Mouse (Mus musculus) limb, embryonic 14.5 days (tissue): ENCODE data around the gene Lin7a. TPM values are rescaled to one million over a fixed set of nuclear protein-coding genes. Genes with fewer than 3 reads are reported as not detected.

Experiments
- ATAC-seq: fragments of 200-750 bp; cut with Nextera tagmentation; 2 replicates; pipeline ENCODE4 v1.8.0; 2017; ENCODE audit warnings: low read depth, moderate number of reproducible peaks, moderate TSS enrichment; ENCODE audit not compliant: low FRiP score
- DNase-seq: peaks from one replicate; pipeline ENCODE4 v3.0.0-alpha.2; 2015; ENCODE audit warnings: low spot score
- H3K27ac ChIP-seq: fragments of 300-500 bp; sonication (generic); replicated peaks from 2 replicates; pipeline ENCODE4 v1.5.1; 2014; ENCODE audit warnings: low read depth, mild to moderate bottlenecking, low read length, moderate library complexity, mixed read lengths
- H3K27me3 ChIP-seq: fragments of 300-500 bp; sonication (generic); 2 replicates; pipeline ENCODE4 v1.6.1; 2014; ENCODE audit warnings: low read length, mixed read lengths; ENCODE audit not compliant: control insufficient read depth, insufficient read depth
- H3K36me3 ChIP-seq: fragments of 300-500 bp; sonication (generic); 2 replicates; pipeline ENCODE4 v1.6.1; 2014; ENCODE audit warnings: mild to moderate bottlenecking, low read length, moderate library complexity, mixed read lengths; ENCODE audit not compliant: control insufficient read depth, insufficient read depth
- H3K4me1 ChIP-seq: fragments of 300-500 bp; sonication (generic); 2 replicates; pipeline ENCODE4 v1.6.1; 2014; ENCODE audit warnings: antibody characterized with exemption, low read length, mixed read lengths; ENCODE audit not compliant: control insufficient read depth, insufficient read depth
- H3K4me2 ChIP-seq: fragments of 300-500 bp; sonication (generic); replicated peaks from 2 replicates; pipeline ENCODE4 v1.6.1; 2014; ENCODE audit warnings: low read depth, mild to moderate bottlenecking, low read length, moderate library complexity; ENCODE audit not compliant: severe bottlenecking
- H3K4me3 ChIP-seq: fragments of 300-500 bp; sonication (generic); replicated peaks from 2 replicates; pipeline ENCODE4 v1.5.1; 2014; ENCODE audit warnings: low read length
- H3K9ac ChIP-seq: fragments of 300-500 bp; sonication (generic); 2 replicates; pipeline ENCODE4 v1.6.1; 2014; ENCODE audit warnings: mild to moderate bottlenecking, low read depth, low read length, moderate library complexity; ENCODE audit not compliant: severe bottlenecking
- H3K9me3 ChIP-seq: fragments of 300-500 bp; sonication (generic); 2 replicates; pipeline ENCODE4 v1.6.1; 2016; ENCODE audit warnings: low read length; ENCODE audit not compliant: control insufficient read depth
- POLR2A ChIP-seq: fragments of 200-500 bp; IDR thresholded peaks from 2 replicates; pipeline ENCODE4 v1.8.0; 2012; ENCODE audit warnings: inconsistent platforms, mild to moderate bottlenecking, moderate library complexity, borderline replicate concordance; ENCODE audit not compliant: insufficient read depth, insufficient read length; ENCODE audit errors: extremely low read depth
- WGBS: fragments of 180-500 bp; shearing (Covaris S2); extraction: QIAGEN DNeasy Blood & Tissue Kit; methylation state at CpG from one replicate; pipeline ENCODE4 v1.1.7; 2014; 5-methylcytosine and 5-hydroxymethylcytosine counted together
- polyA plus RNA-seq, 2 experiments: library from polyadenylated mRNA; depleted of rRNA in 1 of 2; stranded (reverse) in 1 of 2; unstranded in 1 of 2; fragments of >200 nt; fragmentation: Nextera tagmentation in 1 of 2; extraction: Ambion mirVana in 1 of 2; gene quantifications; 2 replicates each; pipeline versions ENCODE4 v1.2.1 to v1.2.3; 2012 to 2014

Lin7a gene
- polyA plus RNA-seq, 2 experiments, result 2.6 to 5.2 TPM

GRCm38 (mm10) chr10:107389505-107389904, 118.0 kb downstream of the Lin7a start:
- Histone ChIP-seq H3K9me3 (no peaks in the 10 kb centered on the region), H3K9ac (no peak overlapping the region), H3K27ac (no peak overlapping the region), H3K27me3 (no peaks in the 10 kb centered on the region), H3K4me1 (no peaks in the 10 kb centered on the region), H3K36me3 (no peaks in the 10 kb centered on the region), H3K4me2 (no peak overlapping the region), H3K4me3 (no peak overlapping the region)
- no peak for DNase-seq
- ATAC-seq, result no peak
- TF ChIP-seq POLR2A, result no peak
- WGBS, result 52% methylated on average over 4 of the region's 4 CpGs

GRCm38 (mm10) chr10:107405347-107405746, 133.9 kb downstream of the Lin7a start:
- TF ChIP-seq POLR2A, result no peak
- no peak overlapping the region for H3K9ac ChIP-seq
- H3K4me2 ChIP-seq, result no peak overlapping the region
- no peaks in the 10 kb centered on the region for H3K36me3 ChIP-seq
- H3K27me3 ChIP-seq, result no peaks in the 10 kb centered on the region
- WGBS, result 87% methylated on average over 4 of the region's 4 CpGs
- H3K4me3 ChIP-seq, result no peak overlapping the region
- ATAC-seq (no peak), DNase-seq (no peak)
- no peaks in the 10 kb centered on the region for H3K9me3 ChIP-seq
- H3K27ac ChIP-seq, result no peak overlapping the region
- H3K4me1 ChIP-seq, result no peaks in the 10 kb centered on the region

GRCm38 (mm10) chr10:107418306-107418705, 146.8 kb downstream of the Lin7a start:
- Histone ChIP-seq H3K27me3 (no peaks in the 10 kb centered on the region), H3K9me3 (no peaks in the 10 kb centered on the region), H3K9ac (no peak overlapping the region), H3K4me1 (no peaks in the 10 kb centered on the region), H3K4me2 (no peak overlapping the region), H3K36me3 (no peaks in the 10 kb centered on the region), H3K4me3 (no peak overlapping the region), H3K27ac (no peak overlapping the region)
- 87% methylated on average over 14 of the region's 14 CpGs for WGBS
- DNase-seq (no peak), ATAC-seq (no peak)
- TF ChIP-seq POLR2A, result no peak

DNA sequence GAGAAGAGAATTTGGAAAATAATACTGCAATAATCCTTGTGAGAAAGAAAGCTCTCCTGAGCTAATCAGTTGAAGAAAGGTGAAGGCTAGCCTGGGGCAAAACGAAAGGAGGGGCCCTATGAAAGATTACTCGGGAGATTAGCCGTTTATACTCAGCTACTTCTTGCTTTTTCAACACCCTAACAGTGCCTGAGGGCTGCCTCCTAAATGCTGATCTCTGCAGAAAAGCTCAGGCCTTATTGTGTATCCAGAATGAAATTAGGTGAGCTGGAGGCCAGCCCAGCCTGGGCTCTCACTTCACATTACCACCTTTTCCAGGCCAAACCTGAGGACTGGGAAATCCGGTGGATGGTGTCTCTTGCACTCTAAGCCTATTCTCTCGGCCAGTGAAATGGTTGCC, 165.5 kb downstream of the Lin7a start:
- DNase-seq (no peak), ATAC-seq (no peak)
- Histone ChIP-seq H3K4me2 (no peak overlapping the region), H3K4me1 (no peaks in the 10 kb centered on the region), H3K9ac (no peak overlapping the region), H3K36me3 (no peaks in the 10 kb centered on the region), H3K27ac (no peak overlapping the region), H3K9me3 (no peaks in the 10 kb centered on the region), H3K27me3 (no peaks in the 10 kb centered on the region), H3K4me3 (no peak overlapping the region)
- no peak for TF ChIP-seq POLR2A
- WGBS, result 53% methylated on average over 5 of the region's 5 CpGs

DNA sequence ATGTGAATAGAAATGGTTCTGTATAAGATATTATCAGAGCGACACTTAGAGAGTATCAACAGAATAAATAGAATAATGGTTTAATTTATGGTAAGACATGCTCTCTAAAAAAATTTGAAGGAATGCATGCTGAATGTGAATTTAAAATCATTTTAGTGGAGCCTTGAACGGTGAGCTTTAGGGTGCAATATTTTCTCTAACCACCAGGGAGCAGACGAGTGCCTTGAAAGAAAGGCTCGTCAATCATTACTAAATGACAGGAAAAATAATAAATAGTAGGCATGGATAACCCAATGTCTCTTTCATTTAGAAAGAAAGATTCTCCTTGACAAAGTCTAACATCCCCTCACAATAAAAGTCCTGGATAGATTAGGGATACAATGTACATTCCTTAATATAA, 171.3 kb downstream of the Lin7a start:
- Histone ChIP-seq H3K4me3 (no peak overlapping the region), H3K9me3 (no peaks in the 10 kb centered on the region), H3K36me3 (no peaks in the 10 kb centered on the region), H3K4me2 (no peak overlapping the region), H3K27ac (no peak overlapping the region), H3K4me1 (no peaks in the 10 kb centered on the region), H3K9ac (no peak overlapping the region), H3K27me3 (no peaks in the 10 kb centered on the region)
- ATAC-seq, result no peak
- no peak for TF ChIP-seq POLR2A
- peak; percentile 49 for DNase-seq
- 9% methylated on average over 4 of the region's 4 CpGs for WGBS

DNA sequence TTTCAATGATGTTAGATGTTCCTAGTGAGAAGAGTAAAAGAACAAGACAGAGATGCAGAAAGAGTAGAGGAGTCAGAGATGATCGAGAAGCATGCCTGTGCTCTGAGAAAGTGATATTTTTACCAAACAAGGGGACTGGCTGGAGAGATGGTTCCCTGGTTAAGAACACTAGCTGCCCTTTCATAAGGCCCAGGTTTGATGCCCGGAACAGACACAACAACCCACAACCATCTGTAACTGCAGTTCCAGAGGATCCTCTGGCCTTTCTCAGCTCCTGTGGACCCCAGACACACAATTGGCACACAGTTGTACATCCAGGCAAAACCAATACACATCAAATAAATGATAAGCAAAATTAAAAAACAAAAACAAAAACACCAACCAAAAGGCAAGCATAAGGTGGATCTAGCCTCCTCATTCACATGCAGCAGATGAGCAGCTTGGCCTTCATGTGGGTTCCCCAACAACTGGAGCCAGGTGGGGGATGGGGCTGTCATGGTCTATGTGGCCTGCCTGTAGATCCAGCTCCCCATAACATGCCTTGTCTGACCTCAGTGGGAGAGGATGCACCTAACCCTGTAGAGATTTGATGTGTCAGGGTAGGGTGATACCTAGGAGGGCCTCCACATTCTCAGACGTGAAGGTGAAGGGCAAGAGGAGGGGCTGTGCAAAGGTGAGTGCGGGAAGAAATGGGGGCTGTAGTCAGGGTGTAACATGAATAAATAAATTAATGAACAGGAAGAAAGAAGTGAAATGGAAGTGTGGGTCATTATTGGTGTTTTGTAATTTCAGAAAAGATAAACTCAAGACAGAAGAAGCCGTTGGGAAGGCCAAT, 178.2 kb downstream of the Lin7a start:
- Histone ChIP-seq H3K36me3 (no peaks in the 10 kb centered on the region), H3K27me3 (no peaks in the 10 kb centered on the region), H3K4me2 (no peak overlapping the region), H3K9ac (no peak overlapping the region), H3K4me1 (no peaks in the 10 kb centered on the region), H3K9me3 (no peaks in the 10 kb centered on the region), H3K4me3 (no peak overlapping the region), H3K27ac (no peak overlapping the region)
- TF ChIP-seq POLR2A, result no peak
- 86% methylated on average over 5 of the region's 5 CpGs for WGBS
- no peak for DNase-seq
- ATAC-seq, result no peak
